Mouse (Mus musculus): Measurements from ENCODE around the gene Ap1s1. TPM values are rescaled to one million over a fixed set of nuclear protein-coding genes. Genes with fewer than 3 reads are reported as not detected.

Gene Ap1s1
- polyA plus RNA-seq, 1 experiment from 2014 or later: 144 TPM

- no peaks in the 10 kb centered on the region for H3K27me3 ChIP-seq (ENCODE audit: control insufficient read depth, insufficient read depth, low read length)
- ATAC-seq (replicated peaks; ENCODE audit: insufficient number of reproducible peaks, low FRiP score, low TSS enrichment, low read depth): no peak
- WGBS: 89% methylated on average over 4 of the region's 4 CpGs
- no peaks in the 10 kb centered on the region for H3K4me1 ChIP-seq (ENCODE audit: control insufficient read depth, insufficient read depth, low read length)
- H3K9ac ChIP-seq (replicated peaks; ENCODE audit: low read length): no peak overlapping the region
- no peak for DNase-seq (ENCODE audit: low spot score)
- no peak overlapping the region for H3K4me3 ChIP-seq (ENCODE audit: low read depth, low read length)
- H3K4me2 ChIP-seq (ENCODE audit: low read depth, low read length): no peak overlapping the region
- no peaks in the 10 kb centered on the region for H3K36me3 ChIP-seq (replicated peaks; ENCODE audit: control insufficient read depth, insufficient read depth, low read depth, low read length)
- no peaks in the 10 kb centered on the region for H3K9me3 ChIP-seq (replicated peaks; ENCODE audit: control insufficient read depth, low read length)
- no peak overlapping the region for H3K27ac ChIP-seq (replicated peaks; ENCODE audit: low read depth, low read length)
Observed at GRCm38 (mm10) chr5:137083051-137083450, 37.1 kb upstream of the Ap1s1 start.

DNA sequence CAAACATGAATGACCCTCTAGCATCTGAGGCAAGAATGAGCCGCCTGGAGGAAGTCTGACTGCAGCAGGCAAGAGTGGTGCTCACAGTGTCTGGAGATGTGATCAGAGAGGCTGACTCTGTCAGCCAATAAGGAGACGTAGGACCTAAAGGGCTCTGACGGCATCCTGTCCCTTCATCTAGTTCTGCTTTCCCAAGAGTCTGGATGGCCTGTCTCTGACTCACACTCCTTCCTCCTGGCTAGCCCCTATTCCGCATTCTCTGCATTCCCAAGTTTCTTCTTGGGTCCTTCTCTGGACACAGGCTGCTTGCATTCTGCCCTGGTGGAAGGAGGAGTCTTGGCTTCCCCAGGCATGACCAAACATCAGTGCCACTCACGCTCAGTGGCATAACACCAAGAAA lies 33.9 kb upstream of the Ap1s1 start:
- no peaks in the 10 kb centered on the region for H3K36me3 ChIP-seq (replicated peaks; ENCODE audit: control insufficient read depth, insufficient read depth, low read depth, low read length)
- H3K9ac ChIP-seq (replicated peaks; ENCODE audit: low read length): no peak overlapping the region
- WGBS: 39% methylated on average over 5 of the region's 5 CpGs

GRCm38 (mm10) chr5:137078616-137079015 lies 32.7 kb upstream of the Ap1s1 start:
- no peak overlapping the region for H3K4me3 ChIP-seq (ENCODE audit: low read depth, low read length)
- H3K9ac ChIP-seq (replicated peaks; ENCODE audit: low read length): no peak overlapping the region
- H3K4me2 ChIP-seq (ENCODE audit: low read depth, low read length): no peak overlapping the region
- 29% methylated on average over 6 of the region's 6 CpGs for WGBS
- H3K9me3 ChIP-seq (replicated peaks; ENCODE audit: control insufficient read depth, low read length): no peaks in the 10 kb centered on the region
- H3K4me1 ChIP-seq (ENCODE audit: control insufficient read depth, insufficient read depth, low read length): no peaks in the 10 kb centered on the region
- no peak for ATAC-seq (replicated peaks; ENCODE audit: insufficient number of reproducible peaks, low FRiP score, low TSS enrichment, low read depth)
- no peaks in the 10 kb centered on the region for H3K36me3 ChIP-seq (replicated peaks; ENCODE audit: control insufficient read depth, insufficient read depth, low read depth, low read length)
- H3K27ac ChIP-seq (replicated peaks; ENCODE audit: low read depth, low read length): no peak overlapping the region
- no peaks in the 10 kb centered on the region for H3K27me3 ChIP-seq (ENCODE audit: control insufficient read depth, insufficient read depth, low read length)
- no peak for DNase-seq (ENCODE audit: low spot score)

More for the DNA sequence above, 33.9 kb upstream of the Ap1s1 start:
- H3K27me3 ChIP-seq (ENCODE audit: control insufficient read depth, insufficient read depth, low read length): no peaks in the 10 kb centered on the region
- no peak overlapping the region for H3K27ac ChIP-seq (replicated peaks; ENCODE audit: low read depth, low read length)
- H3K4me1 ChIP-seq (ENCODE audit: control insufficient read depth, insufficient read depth, low read length): no peaks in the 10 kb centered on the region
- no peak overlapping the region for H3K4me3 ChIP-seq (ENCODE audit: low read depth, low read length)
- DNase-seq (ENCODE audit: low spot score): no peak
- H3K9me3 ChIP-seq (replicated peaks; ENCODE audit: control insufficient read depth, low read length): no peaks in the 10 kb centered on the region
- no peak overlapping the region for H3K4me2 ChIP-seq (ENCODE audit: low read depth, low read length)
- ATAC-seq (replicated peaks; ENCODE audit: insufficient number of reproducible peaks, low FRiP score, low TSS enrichment, low read depth): no peak

- Histone ChIP-seq H3K27ac (replicated peaks; ENCODE audit: low read depth, low read length) (no peak overlapping the region), H3K27me3 (ENCODE audit: control insufficient read depth, insufficient read depth, low read length) (no peaks in the 10 kb centered on the region), H3K4me3 (ENCODE audit: low read depth, low read length) (no peak overlapping the region), H3K4me2 (ENCODE audit: low read depth, low read length) (no peak overlapping the region), H3K36me3 (replicated peaks; ENCODE audit: control insufficient read depth, insufficient read depth, low read depth, low read length) (no peaks in the 10 kb centered on the region), H3K4me1 (ENCODE audit: control insufficient read depth, insufficient read depth, low read length) (no peaks in the 10 kb centered on the region), H3K9ac (replicated peaks; ENCODE audit: low read length) (no peak overlapping the region), H3K9me3 (replicated peaks; ENCODE audit: control insufficient read depth, low read length) (no peaks in the 10 kb centered on the region)
- DNase-seq (ENCODE audit: low spot score) (no peak), ATAC-seq (replicated peaks; ENCODE audit: insufficient number of reproducible peaks, low FRiP score, low TSS enrichment, low read depth) (no peak)
- WGBS: 76% methylated on average over 14 of the region's 14 CpGs
Observed at GRCm38 (mm10) chr5:137078041-137078440, 32.1 kb upstream of the Ap1s1 start.

DNA sequence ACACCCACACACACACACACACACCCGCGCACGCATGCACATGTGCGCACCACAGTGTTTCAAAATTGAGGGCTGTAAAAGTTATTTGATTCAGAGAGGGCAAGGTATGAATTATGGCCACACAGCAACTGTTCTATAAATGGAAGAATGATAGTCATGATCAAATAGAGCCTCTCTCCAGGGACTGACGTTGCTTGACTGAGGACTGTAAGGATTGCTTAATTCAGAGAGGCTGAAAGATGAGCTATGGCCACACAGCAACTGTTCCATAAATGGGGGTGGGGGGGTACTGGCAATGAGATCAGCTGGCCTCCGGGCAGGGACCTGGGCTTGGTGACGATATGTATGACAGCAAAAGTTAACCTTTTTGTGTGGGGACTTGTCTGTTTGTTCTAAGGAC lies 31.3 kb upstream of the Ap1s1 start:
- no peak for ATAC-seq (replicated peaks; ENCODE audit: insufficient number of reproducible peaks, low FRiP score, low TSS enrichment, low read depth)
- 84% methylated on average over 7 of the region's 7 CpGs for WGBS
- Histone ChIP-seq H3K9ac (replicated peaks; ENCODE audit: low read length) (no peak overlapping the region), H3K4me2 (ENCODE audit: low read depth, low read length) (no peak overlapping the region), H3K4me1 (ENCODE audit: control insufficient read depth, insufficient read depth, low read length) (no peaks in the 10 kb centered on the region; the same call in 1 of the 2 replicates), H3K27me3 (ENCODE audit: control insufficient read depth, insufficient read depth, low read length) (no peaks in the 10 kb centered on the region), H3K4me3 (ENCODE audit: low read depth, low read length) (no peak overlapping the region), H3K27ac (replicated peaks; ENCODE audit: low read depth, low read length) (no peak overlapping the region), H3K9me3 (replicated peaks; ENCODE audit: control insufficient read depth, low read length) (no peaks in the 10 kb centered on the region), H3K36me3 (replicated peaks; ENCODE audit: control insufficient read depth, insufficient read depth, low read depth, low read length) (no peaks in the 10 kb centered on the region)
- DNase-seq (ENCODE audit: low spot score): no peak

- DNase-seq (ENCODE audit: low spot score) (no peak), ATAC-seq (replicated peaks; ENCODE audit: insufficient number of reproducible peaks, low FRiP score, low TSS enrichment, low read depth) (no peak)
- Histone ChIP-seq H3K4me2 (ENCODE audit: low read depth, low read length) (no peak overlapping the region), H3K9ac (replicated peaks; ENCODE audit: low read length) (no peak overlapping the region), H3K4me3 (ENCODE audit: low read depth, low read length) (no peak overlapping the region), H3K27ac (replicated peaks; ENCODE audit: low read depth, low read length) (no peak overlapping the region), H3K4me1 (ENCODE audit: control insufficient read depth, insufficient read depth, low read length) (no peaks in the 10 kb centered on the region; the same call in 1 of the 2 replicates), H3K9me3 (replicated peaks; ENCODE audit: control insufficient read depth, low read length) (no peaks in the 10 kb centered on the region), H3K36me3 (replicated peaks; ENCODE audit: control insufficient read depth, insufficient read depth, low read depth, low read length) (no peaks in the 10 kb centered on the region), H3K27me3 (ENCODE audit: control insufficient read depth, insufficient read depth, low read length) (no peaks in the 10 kb centered on the region)
- WGBS: 35% methylated on average over 12 of the region's 12 CpGs
Observed at GRCm38 (mm10) chr5:137076191-137076930, 30.4 kb upstream of the Ap1s1 start.

GRCm38 (mm10) chr5:137075726-137076125 lies 29.8 kb upstream of the Ap1s1 start:
- Histone ChIP-seq H3K4me2 (ENCODE audit: low read depth, low read length) (no peak overlapping the region), H3K27ac (replicated peaks; ENCODE audit: low read depth, low read length) (no peak overlapping the region), H3K4me3 (ENCODE audit: low read depth, low read length) (no peak overlapping the region), H3K9ac (replicated peaks; ENCODE audit: low read length) (no peak overlapping the region), H3K36me3 (replicated peaks; ENCODE audit: control insufficient read depth, insufficient read depth, low read depth, low read length) (no peaks in the 10 kb centered on the region), H3K4me1 (ENCODE audit: control insufficient read depth, insufficient read depth, low read length) (no peaks in the 10 kb centered on the region; the same call in 1 of the 2 replicates), H3K27me3 (ENCODE audit: control insufficient read depth, insufficient read depth, low read length) (no peaks in the 10 kb centered on the region), H3K9me3 (replicated peaks; ENCODE audit: control insufficient read depth, low read length) (no peaks in the 10 kb centered on the region)
- WGBS: 64% methylated on average over 6 of the region's 6 CpGs
- DNase-seq (ENCODE audit: low spot score): no peak
- ATAC-seq (replicated peaks; ENCODE audit: insufficient number of reproducible peaks, low FRiP score, low TSS enrichment, low read depth): no peak

DNA sequence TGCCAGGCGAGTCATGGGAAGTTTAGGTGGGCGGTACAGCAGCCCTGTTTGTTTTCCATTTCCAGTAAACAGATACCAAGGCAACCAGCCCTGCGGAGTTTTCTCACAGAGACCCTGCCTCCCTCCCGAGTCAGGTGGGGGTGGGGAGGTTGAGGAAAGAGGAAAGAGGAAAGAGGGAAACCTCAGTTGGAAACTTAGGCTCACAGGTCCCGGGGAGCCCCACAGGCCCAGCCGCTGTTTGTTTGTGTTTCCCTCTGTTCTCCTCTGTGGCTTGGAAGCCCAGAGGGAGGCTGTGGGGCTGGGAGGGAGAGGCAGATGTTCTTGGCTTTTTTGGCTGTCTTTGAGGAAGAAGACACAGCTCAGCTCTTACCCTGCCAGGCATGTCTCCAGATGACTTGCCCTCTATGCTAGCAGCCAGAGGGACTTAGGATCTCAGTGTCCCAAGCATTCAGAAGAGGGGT lies 28.3 kb upstream of the Ap1s1 start:
- no peak for ATAC-seq (replicated peaks; ENCODE audit: insufficient number of reproducible peaks, low FRiP score, low TSS enrichment, low read depth)
- H3K4me1 ChIP-seq (ENCODE audit: control insufficient read depth, insufficient read depth, low read length): no peaks in the 10 kb centered on the region; the same call in 1 of the 2 replicates
- H3K4me2 ChIP-seq (ENCODE audit: low read depth, low read length): no peak overlapping the region
- 30% methylated on average over 6 of the region's 6 CpGs for WGBS
- H3K9me3 ChIP-seq (replicated peaks; ENCODE audit: control insufficient read depth, low read length): no peaks in the 10 kb centered on the region
- DNase-seq (ENCODE audit: low spot score): no peak
- no peaks in the 10 kb centered on the region for H3K27me3 ChIP-seq (ENCODE audit: control insufficient read depth, insufficient read depth, low read length)
- H3K27ac ChIP-seq (replicated peaks; ENCODE audit: low read depth, low read length): no peak overlapping the region
- no peaks in the 10 kb centered on the region for H3K36me3 ChIP-seq (replicated peaks; ENCODE audit: control insufficient read depth, insufficient read depth, low read depth, low read length)
- H3K4me3 ChIP-seq (ENCODE audit: low read depth, low read length): no peak overlapping the region
- H3K9ac ChIP-seq (replicated peaks; ENCODE audit: low read length): no peak overlapping the region
